Mouse (Mus musculus) heart, postnatal 4 days (tissue): ENCODE results near the gene Gtf2ird1. TPM values are rescaled to one million over a fixed set of nuclear protein-coding genes. Genes with fewer than 3 reads are reported as not detected.
"Not testable (repeated sequence)": the region's sequence is repeated elsewhere in the genome, so short reads cannot be mapped to it uniquely, and the experiment has no call there.

ENCODE experiments used
- DNase-seq: peaks from one replicate; pipeline ENCODE4 v3.0.0; 2021
- total RNA-seq, 2 experiments: library from RNA; stranded (reverse); gene quantifications; 2 replicates each; pipeline ENCODE4 v1.2.3; 2021

The Gtf2ird1 gene
- 10 to 100 TPM; 59.8 to 60.3 TPM for total RNA-seq

- DNase-seq = peak; percentile 83
These were observed at the start of gene Gtf2ird1 for GRCm38 (mm10) chr5:134456503-134456962. Gene Gtf2ird1 (minus strand): TSS chr5:134456716.

GRCm38 (mm10) chr5:134505810-134506292 lies 49.3 kb upstream of the Gtf2ird1 start:
- DNase-seq = no peak

- no peak for DNase-seq
These were observed 46.1 kb upstream of the Gtf2ird1 start for GRCm38 (mm10) chr5:134502591-134502990.

GRCm38 (mm10) chr5:134501453-134501852 lies 44.9 kb upstream of the Gtf2ird1 start:
- DNase-seq = peak; percentile 40

- no peak for DNase-seq
These were observed 44.2 kb upstream of the Gtf2ird1 start for GRCm38 (mm10) chr5:134500681-134501080.

GRCm38 (mm10) chr5:134500062-134500461 lies 43.5 kb upstream of the Gtf2ird1 start:
- DNase-seq = peak; percentile 66

GRCm38 (mm10) chr5:134497026-134497425 lies 40.5 kb upstream of the Gtf2ird1 start:
- DNase-seq = no peak

- DNase-seq = no peak
These were observed 39.3 kb upstream of the Gtf2ird1 start for GRCm38 (mm10) chr5:134495796-134496195.

- peak; percentile 95 for DNase-seq
These were observed 37.6 kb upstream of the Gtf2ird1 start for GRCm38 (mm10) chr5:134494142-134494541.

- no peak for DNase-seq
These were observed 36.4 kb upstream of the Gtf2ird1 start for GRCm38 (mm10) chr5:134492956-134493355.

- DNase-seq = peak; percentile 92
These were observed 35.3 kb upstream of the Gtf2ird1 start for GRCm38 (mm10) chr5:134491712-134492417.

- no peak for DNase-seq
These were observed 34.7 kb upstream of the Gtf2ird1 start for GRCm38 (mm10) chr5:134491206-134491605.

- DNase-seq = peak; percentile 58
These were observed 33.9 kb upstream of the Gtf2ird1 start for GRCm38 (mm10) chr5:134490465-134490864.

- DNase-seq = peak; percentile 60
These were observed 33.1 kb upstream of the Gtf2ird1 start for GRCm38 (mm10) chr5:134489583-134489982.

- DNase-seq = no peak
These were observed 32.1 kb upstream of the Gtf2ird1 start for GRCm38 (mm10) chr5:134488596-134488995.

- no peak for DNase-seq
These were observed 31.5 kb upstream of the Gtf2ird1 start for GRCm38 (mm10) chr5:134488042-134488441.

- DNase-seq = peak; percentile 83
These were observed 29.6 kb upstream of the Gtf2ird1 start for GRCm38 (mm10) chr5:134485900-134486665.

- no peak for DNase-seq
These were observed 28.7 kb upstream of the Gtf2ird1 start for GRCm38 (mm10) chr5:134485183-134485730.

- no peak for DNase-seq
These were observed 26.8 kb upstream of the Gtf2ird1 start for GRCm38 (mm10) chr5:134483291-134483690.

- DNase-seq = no peak
These were observed 25.8 kb upstream of the Gtf2ird1 start for GRCm38 (mm10) chr5:134482331-134482730.

- not testable (repeated sequence) for DNase-seq
These were observed 22.4 kb upstream of the Gtf2ird1 start for GRCm38 (mm10) chr5:134478886-134479285.

- not testable (repeated sequence) for DNase-seq
These were observed 19.2 kb upstream of the Gtf2ird1 start for GRCm38 (mm10) chr5:134475686-134476085.

GRCm38 (mm10) chr5:134475006-134475605 lies 18.6 kb upstream of the Gtf2ird1 start:
- no peak for DNase-seq
